Mouse (Mus musculus) intestine, embryonic 16.5 days (tissue): ENCODE measurements around the gene Fam189b. TPM values are rescaled to one million over a fixed set of nuclear protein-coding genes. Genes with fewer than 3 reads are reported as not detected.
A peak's percentile ranks its signal among the peaks of the same experiment; 100 is the strongest.

Experiments used
- ATAC-seq: fragments of 200-750 bp; cut with Nextera tagmentation; 2 replicates; pipeline ENCODE4 v1.8.0; 2017; ENCODE audit warnings: moderate TSS enrichment, moderate library complexity
- H3K27ac ChIP-seq: fragments of 300-500 bp; sonication (generic); 2 replicates; pipeline ENCODE4 v1.5.1; 2014; ENCODE audit warnings: mild to moderate bottlenecking, low read length
- H3K27me3 ChIP-seq: fragments of 300-500 bp; sonication (generic); replicated peaks from 2 replicates; pipeline ENCODE4 v1.6.1; 2014; ENCODE audit warnings: low read length, control low read depth, mixed read lengths; ENCODE audit not compliant: control insufficient read depth, insufficient read depth
- H3K36me3 ChIP-seq: fragments of 300-500 bp; sonication (generic); 2 replicates; pipeline ENCODE4 v1.6.1; 2014; ENCODE audit warnings: low read length, control low read depth; ENCODE audit not compliant: control insufficient read depth, insufficient read depth
- H3K4me1 ChIP-seq: fragments of 300-500 bp; sonication (generic); 2 replicates; pipeline ENCODE4 v1.6.1; 2014; ENCODE audit warnings: low read length, control low read depth, mixed read lengths; ENCODE audit not compliant: control insufficient read depth, insufficient read depth
- H3K4me2 ChIP-seq: fragments of 300-500 bp; sonication (generic); 2 replicates; pipeline ENCODE4 v1.6.1; 2014; ENCODE audit warnings: low read depth, low read length, control low read depth
- H3K4me3 ChIP-seq: fragments of 300-500 bp; sonication (generic); 2 replicates; pipeline ENCODE4 v1.5.1; 2014; ENCODE audit warnings: mild to moderate bottlenecking, low read length
- H3K9ac ChIP-seq: fragments of 300-500 bp; sonication (generic); 2 replicates; pipeline ENCODE4 v1.6.1; 2014; ENCODE audit warnings: low read depth, low read length
- H3K9me3 ChIP-seq: fragments of 300-500 bp; sonication (generic); 2 replicates; pipeline ENCODE4 v1.6.1; 2016; ENCODE audit warnings: low read length, control low read depth; ENCODE audit not compliant: control insufficient read depth
- WGBS: fragments of 180-500 bp; shearing (Covaris S2); extraction: QIAGEN DNeasy Blood & Tissue Kit; methylation state at CpG from one replicate; pipeline ENCODE4 v1.1.7; 2014; 5-methylcytosine and 5-hydroxymethylcytosine counted together
- polyA plus RNA-seq: library from polyadenylated mRNA; unstranded; fragments of >200 nt; fragmentation: Nextera tagmentation; extraction: Ambion mirVana; gene quantifications from 2 replicates; pipeline ENCODE4 v1.2.1, GENCODE M21; 2015

The Fam189b gene
- polyA plus RNA-seq, 1 experiment from 2014 or later = 20.8 TPM

- peak overlapping the region; percentile 58 for H3K9ac ChIP-seq
- under 1% methylated on average over 20 of the region's 20 CpGs for WGBS
- H3K4me3 ChIP-seq = peak overlapping the region; percentile 47
- H3K9me3 ChIP-seq = no peaks in the 10 kb centered on the region
- peaks cover 4% of the 10 kb centered on the region; the same call in 1 of the 2 replicates for H3K27me3 ChIP-seq
- H3K4me2 ChIP-seq = peak overlapping the region; percentile 72
- H3K27ac ChIP-seq = no peak overlapping the region
- H3K36me3 ChIP-seq = no peaks in the 10 kb centered on the region
- H3K4me1 ChIP-seq = peaks cover 35% of the 10 kb centered on the region
- peak; percentile 61 for ATAC-seq
These were observed 45.2 kb downstream of the Fam189b start for GRCm38 (mm10) chr3:89228180-89228549.

- peak within 1 kb of the TSS; percentile 47 for H3K4me3 ChIP-seq
- ATAC-seq = peak; percentile 22; the same call in 1 of the 2 replicates
- H3K27me3 ChIP-seq = peaks cover 4% of the 10 kb centered on the region; the same call in 1 of the 2 replicates
- 24% methylated on average over 10 of the region's 10 CpGs for WGBS
- H3K9ac ChIP-seq = peak within 1 kb of the TSS; percentile 58
- no peaks in the 10 kb centered on the region for H3K9me3 ChIP-seq
- no peaks in the 10 kb centered on the region for H3K36me3 ChIP-seq
- peak within 1 kb of the TSS; percentile 72 for H3K4me2 ChIP-seq
- H3K27ac ChIP-seq = no peak within 1 kb of the TSS
- H3K4me1 ChIP-seq = peaks cover 42% of the 10 kb centered on the region
These were observed 45.9 kb downstream of the Fam189b start, which contains the start of gene Muc1 for GRCm38 (mm10) chr3:89228836-89229235. Muc1 (plus strand) TSS chr3:89229057.

GRCm38 (mm10) chr3:89229276-89229675, 46.3 kb downstream of the Fam189b start:
- peak overlapping the region; percentile 72 for H3K4me2 ChIP-seq
- 0 out of 2 replicates have a peak overlapping the region, but pooled peaks have one; percentile 8 for H3K4me3 ChIP-seq
- no peaks in the 10 kb centered on the region for H3K9me3 ChIP-seq
- 48% methylated on average over 4 of the region's 4 CpGs for WGBS
- H3K4me1 ChIP-seq = peaks cover 45% of the 10 kb centered on the region
- peaks cover 4% of the 10 kb centered on the region; the same call in 1 of the 2 replicates for H3K27me3 ChIP-seq
- peak overlapping the region; percentile 58 for H3K9ac ChIP-seq
- H3K36me3 ChIP-seq = no peaks in the 10 kb centered on the region
- no peak overlapping the region for H3K27ac ChIP-seq
- ATAC-seq = 0 out of 2 replicates have a peak, but pooled peaks have one; percentile 2

- Histone ChIP-seq H3K9ac (no peak overlapping the region), H3K36me3 (no peaks in the 10 kb centered on the region), H3K27me3 (peaks cover 4% of the 10 kb centered on the region; the same call in 1 of the 2 replicates), H3K4me3 (no peak overlapping the region), H3K9me3 (no peaks in the 10 kb centered on the region), H3K4me1 (peaks cover 46% of the 10 kb centered on the region), H3K27ac (no peak overlapping the region), H3K4me2 (no peak overlapping the region)
- WGBS = 90% methylated on average over 2 of the region's 2 CpGs
- ATAC-seq = no peak
These were observed 47.6 kb downstream of the Fam189b start for GRCm38 (mm10) chr3:89230561-89230960.

GRCm38 (mm10) chr3:89231345-89231744, 48.4 kb downstream of the Fam189b start:
- Histone ChIP-seq H3K4me2 (no peak overlapping the region), H3K9ac (no peak overlapping the region), H3K4me1 (peaks cover 44% of the 10 kb centered on the region), H3K36me3 (no peaks in the 10 kb centered on the region; the same call in 1 of the 2 replicates), H3K27ac (no peak overlapping the region), H3K27me3 (peaks cover 4% of the 10 kb centered on the region; the same call in 1 of the 2 replicates), H3K4me3 (no peak overlapping the region), H3K9me3 (no peaks in the 10 kb centered on the region)
- ATAC-seq = no peak
- 70% methylated on average over 7 of the region's 7 CpGs for WGBS

GRCm38 (mm10) chr3:89231772-89232275, 48.9 kb downstream of the Fam189b start:
- no peak overlapping the region for H3K27ac ChIP-seq
- WGBS = 73% methylated on average over 16 of the region's 16 CpGs
- H3K36me3 ChIP-seq = no peaks in the 10 kb centered on the region; the same call in 1 of the 2 replicates
- no peak overlapping the region for H3K4me3 ChIP-seq
- no peaks in the 10 kb centered on the region for H3K9me3 ChIP-seq
- H3K4me2 ChIP-seq = no peak overlapping the region
- ATAC-seq = no peak
- H3K9ac ChIP-seq = no peak overlapping the region
- 0 out of 2 replicates have a peak, but pooled peaks cover 4% of the 10 kb centered on the region for H3K27me3 ChIP-seq
- H3K4me1 ChIP-seq = peaks cover 39% of the 10 kb centered on the region

GRCm38 (mm10) chr3:89232614-89233013, 49.7 kb downstream of the Fam189b start:
- Histone ChIP-seq H3K4me2 (no peak overlapping the region), H3K4me3 (no peak overlapping the region), H3K27ac (0 out of 2 replicates have a peak overlapping the region, but pooled peaks have one; percentile 10), H3K9me3 (no peaks in the 10 kb centered on the region), H3K4me1 (peaks cover 32% of the 10 kb centered on the region), H3K36me3 (no peaks in the 10 kb centered on the region; the same call in 1 of the 2 replicates), H3K9ac (no peak overlapping the region), H3K27me3 (0 out of 2 replicates have a peak, but pooled peaks cover 4% of the 10 kb centered on the region)
- no peak for ATAC-seq
- 43% methylated on average over 6 of the region's 6 CpGs for WGBS

GRCm38 (mm10) chr3:89233562-89234110, 50.7 kb downstream of the Fam189b start:
- 0 out of 2 replicates have a peak overlapping the region, but pooled peaks have one; percentile 11 for H3K9ac ChIP-seq

GRCm38 (mm10) chr3:89236516-89236915, 53.6 kb downstream of the Fam189b start:
- H3K9me3 ChIP-seq = no peaks in the 10 kb centered on the region
- 91% methylated on average over 10 of the region's 10 CpGs for WGBS
- no peak overlapping the region for H3K27ac ChIP-seq
- H3K4me3 ChIP-seq = no peak overlapping the region
- peaks cover 28% of the 10 kb centered on the region for H3K4me1 ChIP-seq
- H3K9ac ChIP-seq = no peak overlapping the region
- H3K4me2 ChIP-seq = no peak overlapping the region
- no peaks in the 10 kb centered on the region for H3K27me3 ChIP-seq
- ATAC-seq = no peak
- no peaks in the 10 kb centered on the region; the same call in 1 of the 2 replicates for H3K36me3 ChIP-seq

More at GRCm38 (mm10) chr3:89233562-89234110, 50.7 kb downstream of the Fam189b start:
- Histone ChIP-seq H3K9me3 (no peaks in the 10 kb centered on the region), H3K36me3 (no peaks in the 10 kb centered on the region; the same call in 1 of the 2 replicates), H3K4me2 (no peak overlapping the region), H3K4me1 (peaks cover 31% of the 10 kb centered on the region), H3K4me3 (no peak overlapping the region), H3K27ac (peak overlapping the region; percentile 10), H3K27me3 (0 out of 2 replicates have a peak, but pooled peaks cover 4% of the 10 kb centered on the region)
- 59% methylated on average over 14 of the region's 14 CpGs for WGBS
- ATAC-seq = peak; percentile 59
